Comparison of ENCODE assay signal across 8 mouse cellular contexts in the genomic region with DNA sequence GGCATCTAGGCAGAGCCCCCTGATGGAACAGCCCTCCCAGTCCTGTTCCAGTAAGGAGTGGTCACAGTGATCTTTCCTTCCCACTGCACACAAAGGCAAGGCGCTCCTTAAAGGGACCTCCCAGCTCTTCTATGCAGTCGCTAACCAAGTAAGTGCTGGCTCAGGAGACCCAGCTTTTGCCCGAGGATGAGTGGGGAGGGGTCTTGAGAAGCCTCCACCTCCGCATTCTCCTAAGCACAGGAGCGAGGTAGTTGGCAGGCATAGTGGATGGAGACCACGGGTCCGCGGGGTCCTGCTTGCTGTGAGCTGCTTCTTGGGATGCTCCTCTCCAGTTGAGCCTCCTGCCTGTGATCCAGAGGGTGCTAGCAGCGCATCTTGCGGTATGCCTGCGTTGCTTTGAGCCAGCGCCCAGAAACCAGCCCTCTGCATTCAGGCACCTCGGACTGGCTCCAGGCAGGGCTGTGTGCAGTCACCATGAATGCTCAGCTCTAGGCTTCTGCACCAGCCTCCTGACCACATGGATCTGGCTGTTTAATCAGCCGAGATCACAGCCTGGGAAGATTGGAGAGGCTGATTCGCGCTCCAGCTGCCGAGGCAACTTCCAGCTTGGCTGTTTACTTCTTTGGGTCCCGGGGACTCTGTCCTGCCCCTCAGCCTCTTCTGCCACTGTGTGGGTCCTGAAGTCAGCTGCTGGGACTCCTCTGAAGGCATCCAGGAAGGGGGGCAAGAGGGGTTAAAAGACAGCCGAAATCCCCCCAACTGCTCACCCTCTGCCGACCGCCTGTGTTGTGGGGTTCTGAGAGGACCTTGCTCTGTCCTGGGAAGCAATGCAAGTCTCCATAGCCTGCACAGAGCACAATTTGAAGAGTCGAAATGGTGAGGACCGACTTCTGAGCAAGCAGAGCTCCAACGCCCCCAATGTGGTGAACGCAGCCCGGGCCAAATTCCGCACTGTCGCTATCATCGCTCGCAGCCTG. TPM values are rescaled to one million over a fixed set of nuclear protein-coding genes. Genes with fewer than 3 reads are reported as not detected.
DNase-seq lines count a peak whose midpoint lies in the region; ATAC-seq lines count a peak whose summit lies in the region.

A gene (plus strand): TSS at position 440 of the 977 bp plus-strand sequence.

- H3K4me1 ChIP-seq in forebrain, embryonic 15.5 days, result peaks cover 19% of the 10 kb centered on the region
- no peaks in the 10 kb centered on the region for H3K4me1 ChIP-seq in hindbrain, embryonic 11.5 days (replicated peaks; ENCODE audit: control insufficient read depth, insufficient read depth, low read length)

- peak; percentile 73 for DNase-seq in Muller cell, postnatal 12 days (ENCODE audit: inconsistent ontology term)
- peak; percentile 74 to 79 for DNase-seq in cerebellum, adult 18-20 months
- peak; percentile 65 for DNase-seq in hindbrain, embryonic 11.5 days (ENCODE audit: low spot score)
- DNase-seq in left cerebral cortex, postnatal 14 days (ENCODE audit: low spot score in 2 of 2), result peak; percentile 30 to 56
- DNase-seq in neural tube, embryonic 10.5 days (ENCODE audit: extremely low spot score, low spot score), result peak; percentile 66
- no peak for DNase-seq in c-Kit-positive CD71-positive TER-119-positive erythroid progenitor cells, embryonic 14.5 days (ENCODE audit: low spot score)
- DNase-seq in lung, postnatal 10 days, result no peak

- no peaks in the 10 kb centered on the region for H3K36me3 ChIP-seq in forebrain, embryonic 15.5 days
- no peaks in the 10 kb centered on the region for H3K36me3 ChIP-seq in hindbrain, embryonic 11.5 days (ENCODE audit: control insufficient read depth, insufficient read depth, low read length)

- under 1% methylated on average over 30 of the region's 30 CpGs for WGBS in forebrain, embryonic 15.5 days
- WGBS in hindbrain, embryonic 11.5 days, result under 1% methylated on average over 30 of the region's 30 CpGs

- H3K27ac ChIP-seq in forebrain, embryonic 15.5 days (replicated peaks), result no peak within 1 kb of the TSS
- H3K27ac ChIP-seq in hindbrain, embryonic 11.5 days (ENCODE audit: low read depth, low read length), result no peak within 1 kb of the TSS

- peak; percentile 88 for ATAC-seq in forebrain, embryonic 15.5 days (replicated peaks)
- ATAC-seq in hindbrain, embryonic 11.5 days (ENCODE audit: low FRiP score), result peak; percentile 82

- intact Hi-C loops in left cerebral cortex, postnatal 14 days (cut with DNase I), result loop anchor here (5.0 kb wide), 2 partner anchors 122 to 208 kb away; no protein-coding TSS in a partner anchor

- H3K9ac ChIP-seq in forebrain, embryonic 15.5 days (replicated peaks), result peak within 1 kb of the TSS; percentile 54
- peak within 1 kb of the TSS; percentile 52 for H3K9ac ChIP-seq in hindbrain, embryonic 11.5 days (ENCODE audit: low read depth, low read length)

- no peaks in the 10 kb centered on the region for H3K9me3 ChIP-seq in forebrain, embryonic 15.5 days
- H3K9me3 ChIP-seq in hindbrain, embryonic 11.5 days (ENCODE audit: control insufficient read depth, low read length), result no peaks in the 10 kb centered on the region

- H3K4me2 ChIP-seq in forebrain, embryonic 15.5 days (replicated peaks), result peak within 1 kb of the TSS; percentile 82
- peak within 1 kb of the TSS; percentile 86 for H3K4me2 ChIP-seq in hindbrain, embryonic 11.5 days (replicated peaks; ENCODE audit: low read depth, low read length)

- H3K27me3 ChIP-seq in forebrain, embryonic 15.5 days, result 0 out of 2 replicates have a peak, but pooled peaks cover 4% of the 10 kb centered on the region
- H3K27me3 ChIP-seq in hindbrain, embryonic 11.5 days (ENCODE audit: control insufficient read depth, insufficient read depth, low read length), result no peaks in the 10 kb centered on the region; the same call in 1 of the 2 replicates

- H3K4me3 ChIP-seq in forebrain, embryonic 15.5 days, result peak within 1 kb of the TSS; percentile 47
- H3K4me3 ChIP-seq in hindbrain, embryonic 11.5 days (ENCODE audit: low read depth, low read length), result peak within 1 kb of the TSS; percentile 42

RNA-seq across cellular contexts. Expression of the gene that starts here (rescaled TPM):
- polyA plus RNA-seq in forebrain, embryonic 15.5 days (2015; fragmentation: Nextera tagmentation; extraction: Ambion mirVana), result 6.5 TPM in 2 replicates
- polyA plus RNA-seq in hindbrain, embryonic 11.5 days (2014; fragmentation: Nextera tagmentation; extraction: Ambion mirVana), result 5.6 and 6.4 TPM in 2 replicates
- total RNA-seq in left cerebral cortex, postnatal 14 days (2021), result 10 to 100 TPM; 45.6 to 64.4 TPM

Comparison
In these comparisons a context has a peak if more than half of its experiments do, and no peak if none do; other contexts are left out.
1. DNase-seq: peak in Muller cell, postnatal 12 days (single experiment), cerebellum, adult 18-20 months (2 of 2), hindbrain, embryonic 11.5 days (single experiment), left cerebral cortex, postnatal 14 days (2 of 2) and neural tube, embryonic 10.5 days (single experiment); none in c-Kit-positive CD71-positive TER-119-positive erythroid progenitor cells, embryonic 14.5 days (single experiment) and lung, postnatal 10 days (single experiment).